Mouse (Mus musculus): Measurements from ENCODE around the gene Dtnb.

Gene Dtnb

GRCm38 (mm10) chr12:3806271-3806684 is 234.1 kb downstream of the Dtnb start:
- no peak for DNase-seq (ENCODE audit: extremely low read depth, low read depth)

GRCm38 (mm10) chr12:3806703-3807547 is 234.7 kb downstream of the Dtnb start:
- no peak for DNase-seq (ENCODE audit: extremely low read depth, low read depth)

GRCm38 (mm10) chr12:3807548-3808395 is 235.6 kb downstream of the Dtnb start:
- DNase-seq (ENCODE audit: extremely low read depth, low read depth) = no peak

- no peak for DNase-seq (ENCODE audit: extremely low read depth, low read depth)
These were observed 236.3 kb downstream of the Dtnb start for GRCm38 (mm10) chr12:3808396-3808981.

- no peak for DNase-seq (ENCODE audit: extremely low read depth, low read depth)
These were observed 237.5 kb downstream of the Dtnb start for GRCm38 (mm10) chr12:3809520-3810180.

GRCm38 (mm10) chr12:3810455-3810854 is 238.3 kb downstream of the Dtnb start:
- DNase-seq (ENCODE audit: extremely low read depth, low read depth) = no peak

GRCm38 (mm10) chr12:3811596-3811995 is 239.4 kb downstream of the Dtnb start:
- no peak for DNase-seq (ENCODE audit: extremely low read depth, low read depth)

GRCm38 (mm10) chr12:3812251-3812650 is 240.1 kb downstream of the Dtnb start:
- no peak for DNase-seq (ENCODE audit: extremely low read depth, low read depth)

GRCm38 (mm10) chr12:3813138-3813537 is 241.0 kb downstream of the Dtnb start:
- no peak for DNase-seq (ENCODE audit: extremely low read depth, low read depth)

GRCm38 (mm10) chr12:3815386-3815785 is 243.2 kb downstream of the Dtnb start:
- no peak for DNase-seq (ENCODE audit: extremely low read depth, low read depth)

- no peak for DNase-seq (ENCODE audit: extremely low read depth, low read depth)
These were observed 244.9 kb downstream of the Dtnb start for GRCm38 (mm10) chr12:3817033-3817432.

GRCm38 (mm10) chr12:3817566-3817965 is 245.4 kb downstream of the Dtnb start:
- DNase-seq (ENCODE audit: extremely low read depth, low read depth) = no peak

- no peak for DNase-seq (ENCODE audit: extremely low read depth, low read depth)
These were observed 247.7 kb downstream of the Dtnb start for GRCm38 (mm10) chr12:3819899-3820298.

GRCm38 (mm10) chr12:3823408-3823807 is 251.2 kb downstream of the Dtnb start:
- DNase-seq (ENCODE audit: extremely low read depth, low read depth) = no peak

GRCm38 (mm10) chr12:3824906-3825713 is 252.9 kb downstream of the Dtnb start:
- DNase-seq (ENCODE audit: extremely low read depth, low read depth) = no peak

GRCm38 (mm10) chr12:3825714-3826080 is 253.5 kb downstream of the Dtnb start:
- no peak for DNase-seq (ENCODE audit: extremely low read depth, low read depth)

- DNase-seq (ENCODE audit: extremely low read depth, low read depth) = no peak
These were observed 255.6 kb downstream of the Dtnb start for GRCm38 (mm10) chr12:3827771-3828170.
